Mouse (Mus musculus): ENCODE measurements around the gene Nos1ap. TPM values are rescaled to one million over a fixed set of nuclear protein-coding genes. Genes with fewer than 3 reads are reported as not detected.

Nos1ap gene
- total RNA-seq (2023; ENCODE audit: inconsistent age), result not detected in 4 replicates

GRCm38 (mm10) chr1:170589219-170590040 lies at the start of gene Nos1ap:
Gene Nos1ap (minus strand): TSS chr1:170589861.

GRCm38 (mm10) chr1:170308503-170308902 lies 281.2 kb downstream of the Nos1ap start, which contains the start of gene Spata46:
Gene Spata46 (plus strand): TSS chr1:170308803.

GRCm38 (mm10) chr1:170306232-170306631 lies 283.4 kb downstream of the Nos1ap start, which contains the start of gene Gm7694:
Gene Gm7694 (minus strand): TSS chr1:170306332.

GRCm38 (mm10) chr1:170277016-170277415 lies 312.6 kb downstream of the Nos1ap start, which contains the start of gene Sh2d1b1:
Gene Sh2d1b1 (plus strand): TSS chr1:170277320.

Other genes with a start within 250 kb of the Nos1ap start
- gene Olfml2b, start 54.7 kb upstream of the Nos1ap start, total RNA-seq (2023; ENCODE audit: inconsistent age), result 0.15 to 0.22 TPM in 2 of 4 replicates, not detected in the others

All from B cell, adult (primary cell).